Mouse (Mus musculus) urinary bladder, adult 2 months (tissue): Measurements from ENCODE around the gene Ccdc91. TPM values are rescaled to one million over a fixed set of nuclear protein-coding genes. Genes with fewer than 3 reads are reported as not detected.

Experiments used
- DNase-seq: peaks from one replicate; pipeline ENCODE4 v3.0.0; 2022; ENCODE audit warnings: low spot score
- polyA plus RNA-seq: library from polyadenylated mRNA; depleted of rRNA; stranded (reverse); fragments of >200 nt; gene quantifications from 2 replicates; pipeline ENCODE4 v1.2.3, GENCODE M21; 2012

Gene Ccdc91
- polyA plus RNA-seq, 1 experiment, result 33.9 TPM

DNA sequence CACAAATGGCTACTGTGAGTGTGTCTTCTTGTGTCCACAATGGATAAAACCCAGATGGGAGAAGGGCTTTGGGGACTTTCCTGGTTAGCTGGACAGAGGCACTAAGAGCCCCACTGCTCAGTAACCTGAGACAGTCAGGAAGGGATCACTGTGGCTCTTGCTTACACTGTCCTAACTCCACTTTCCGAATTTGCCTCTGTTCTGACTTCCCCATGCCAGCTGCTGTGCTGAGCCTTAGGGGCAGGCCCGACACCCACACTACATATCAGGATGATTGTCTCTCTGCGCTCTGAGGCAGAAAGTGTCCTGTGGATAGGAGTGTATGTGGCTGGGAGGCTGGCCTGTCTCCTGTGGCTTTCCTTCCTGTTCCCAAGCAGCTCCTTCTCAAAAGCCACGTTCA, 97.5 kb downstream of the Ccdc91 start:
- no peak for DNase-seq

GRCm38 (mm10) chr6:147574454-147575182, 99.0 kb downstream of the Ccdc91 start:
- DNase-seq, result no peak

GRCm38 (mm10) chr6:147575183-147575784, 99.7 kb downstream of the Ccdc91 start:
- no peak for DNase-seq

DNA sequence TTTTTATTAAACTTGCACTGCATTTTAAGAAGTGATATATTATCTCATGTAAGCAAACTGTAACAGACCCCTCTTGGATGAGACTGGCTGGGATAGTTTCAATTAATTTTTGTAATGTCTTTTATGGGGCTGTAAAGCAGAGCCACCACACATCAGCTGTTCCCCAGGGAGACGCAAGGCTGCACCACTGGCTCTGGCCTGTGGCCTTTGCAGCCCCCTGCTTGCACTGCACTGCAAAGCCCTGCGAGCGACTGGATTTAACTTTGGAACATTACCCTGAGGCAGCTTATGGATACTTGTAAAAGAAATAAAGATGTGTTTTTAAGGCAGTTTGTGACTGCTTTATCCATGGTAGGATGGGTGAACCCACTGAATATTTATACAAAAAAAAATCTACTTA, 112.0 kb downstream of the Ccdc91 start:
- DNase-seq, result no peak

DNA sequence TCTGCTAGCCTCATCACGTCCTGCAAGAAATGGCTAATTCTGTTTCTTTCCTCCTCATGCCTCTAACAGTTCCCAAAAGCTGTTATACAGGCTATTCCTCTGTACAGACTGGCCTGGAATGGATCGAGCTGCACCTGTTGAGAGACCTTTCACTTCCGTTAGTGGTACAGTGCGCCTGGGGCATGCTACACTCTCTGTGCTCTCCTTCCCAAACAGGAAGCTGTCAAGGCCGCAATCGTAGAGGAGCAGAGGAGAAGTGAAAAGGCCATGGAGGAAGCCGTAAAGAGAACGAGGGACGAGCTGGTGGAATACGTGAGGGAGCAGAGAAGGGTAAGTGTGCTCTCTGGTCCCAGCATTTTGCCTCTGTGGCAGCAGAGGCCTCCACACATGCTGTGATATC, 131.0 kb downstream of the Ccdc91 start:
- no peak for DNase-seq

- no peak for DNase-seq
Measured at GRCm38 (mm10) chr6:147607613-147608012, 132.0 kb downstream of the Ccdc91 start.

DNA sequence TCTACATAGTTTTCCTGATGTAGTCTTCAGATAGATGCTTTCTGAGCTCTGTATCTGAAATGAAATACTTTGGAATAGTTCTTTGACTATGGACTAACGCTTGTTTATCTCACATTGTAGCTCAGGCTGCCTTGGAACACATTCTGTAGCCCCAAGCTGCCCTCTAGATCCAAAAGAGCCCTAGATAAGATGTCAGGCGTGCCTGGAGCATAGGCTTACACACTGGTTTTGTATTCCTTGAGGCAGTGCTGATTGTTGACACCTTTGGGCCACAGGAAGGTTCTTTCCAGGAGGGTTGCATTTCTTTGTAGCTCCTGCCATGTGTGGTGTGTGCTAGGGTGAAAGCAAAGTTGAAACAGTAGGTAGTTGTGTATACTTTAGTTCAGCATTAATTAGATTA, 139.7 kb downstream of the Ccdc91 start:
- DNase-seq, result no peak

GRCm38 (mm10) chr6:147623142-147623541, 147.5 kb downstream of the Ccdc91 start:
- DNase-seq, result no peak

DNA sequence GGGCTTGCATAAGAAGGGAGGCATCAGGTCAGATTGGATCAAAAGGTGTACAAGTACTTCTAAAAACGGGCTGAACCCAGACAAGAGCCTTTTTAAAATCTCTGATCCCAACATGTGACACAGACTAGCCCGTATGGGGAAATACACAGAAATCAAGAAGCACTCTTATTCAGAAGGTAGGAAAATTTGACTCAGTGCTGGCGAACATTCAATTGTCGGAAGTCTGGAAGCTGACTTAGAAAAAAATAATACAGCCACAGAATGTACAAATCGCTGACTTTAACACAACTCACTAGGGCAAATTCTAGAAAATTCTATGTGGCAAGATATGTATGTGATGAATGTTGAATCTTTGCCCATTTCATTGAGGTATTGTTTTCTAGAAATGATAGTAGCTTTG, 160.8 kb downstream of the Ccdc91 start:
- no peak for DNase-seq

- DNase-seq, result no peak
Measured at GRCm38 (mm10) chr6:147643875-147644274, 168.2 kb downstream of the Ccdc91 start.

GRCm38 (mm10) chr6:147644391-147644790, 168.8 kb downstream of the Ccdc91 start:
- DNase-seq, result no peak

DNA sequence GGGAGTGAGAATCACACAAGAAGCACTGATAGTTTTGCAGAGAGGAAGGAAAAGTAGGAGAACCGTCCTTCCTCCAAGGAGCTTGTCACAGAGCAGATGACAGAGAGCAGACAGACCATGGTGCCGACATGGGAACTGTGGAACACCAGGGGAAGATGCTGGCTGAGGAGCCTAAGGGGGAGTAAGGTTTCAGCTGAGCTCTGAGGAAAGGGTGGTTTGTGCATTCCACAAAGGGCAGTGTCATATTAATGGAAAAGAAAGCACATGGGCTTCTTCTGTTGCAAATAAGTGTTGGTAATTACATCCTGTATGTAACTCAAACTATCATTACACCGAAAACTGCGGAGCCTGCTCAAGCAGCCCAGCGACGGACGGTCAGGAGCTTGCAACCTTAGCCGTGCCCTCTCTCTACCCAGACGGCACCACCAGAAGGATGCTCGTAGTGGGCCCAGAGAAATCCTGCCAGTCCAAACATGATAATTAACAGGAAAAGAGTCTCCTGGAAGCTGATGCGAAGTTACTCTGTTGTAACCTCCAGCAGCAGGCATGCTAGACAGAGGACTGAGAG, 170.9 kb downstream of the Ccdc91 start:
- DNase-seq, result no peak

- no peak for DNase-seq
Measured at GRCm38 (mm10) chr6:147658025-147658424, 182.4 kb downstream of the Ccdc91 start.

- DNase-seq, result no peak
Measured at GRCm38 (mm10) chr6:147660718-147661117, 185.1 kb downstream of the Ccdc91 start.

DNA sequence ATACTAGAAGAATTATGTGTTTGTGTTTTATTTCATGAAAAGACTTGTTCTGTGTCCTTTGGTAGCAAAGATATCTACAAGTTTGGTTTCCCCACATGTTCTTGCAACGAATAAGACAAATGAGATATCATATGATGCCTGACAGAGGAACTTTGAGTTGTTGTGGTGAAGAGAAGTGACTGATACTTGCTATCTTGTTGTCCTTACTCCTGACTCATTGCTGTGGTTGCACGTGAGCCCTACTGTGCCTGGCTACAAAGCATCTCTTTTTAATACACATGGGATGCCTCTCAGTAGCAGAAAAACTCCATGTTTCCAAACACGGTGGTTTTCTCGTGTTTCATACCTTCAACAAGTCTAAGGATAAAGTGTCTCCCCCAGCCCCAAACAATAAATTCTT, 186.2 kb downstream of the Ccdc91 start:
- DNase-seq, result no peak

DNA sequence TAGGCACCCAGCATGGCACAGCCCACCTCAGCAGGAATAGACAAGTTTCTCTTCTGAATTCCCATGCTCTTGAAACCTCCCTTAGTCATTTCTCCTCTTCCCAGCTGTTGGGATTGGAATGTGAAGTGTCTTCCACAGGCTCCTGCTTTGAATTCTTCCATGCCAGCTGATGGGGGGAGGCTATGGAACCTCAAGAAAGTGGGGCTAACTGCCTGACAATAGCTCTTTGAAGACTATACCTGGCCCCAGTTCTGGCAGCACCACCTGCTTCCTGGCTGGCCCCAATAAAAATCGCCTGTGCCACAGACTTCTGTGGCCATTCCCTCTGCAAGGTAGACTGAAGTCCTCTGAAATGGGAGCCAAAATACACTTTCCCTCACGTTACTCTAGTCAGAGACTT, 187.0 kb downstream of the Ccdc91 start:
- no peak for DNase-seq

- no peak for DNase-seq
Measured at GRCm38 (mm10) chr6:147664339-147664738, 188.7 kb downstream of the Ccdc91 start.

GRCm38 (mm10) chr6:147671366-147671765, 195.7 kb downstream of the Ccdc91 start:
- DNase-seq, result no peak

- DNase-seq, result no peak
Measured at GRCm38 (mm10) chr6:147672481-147672880, 196.9 kb downstream of the Ccdc91 start.

DNA sequence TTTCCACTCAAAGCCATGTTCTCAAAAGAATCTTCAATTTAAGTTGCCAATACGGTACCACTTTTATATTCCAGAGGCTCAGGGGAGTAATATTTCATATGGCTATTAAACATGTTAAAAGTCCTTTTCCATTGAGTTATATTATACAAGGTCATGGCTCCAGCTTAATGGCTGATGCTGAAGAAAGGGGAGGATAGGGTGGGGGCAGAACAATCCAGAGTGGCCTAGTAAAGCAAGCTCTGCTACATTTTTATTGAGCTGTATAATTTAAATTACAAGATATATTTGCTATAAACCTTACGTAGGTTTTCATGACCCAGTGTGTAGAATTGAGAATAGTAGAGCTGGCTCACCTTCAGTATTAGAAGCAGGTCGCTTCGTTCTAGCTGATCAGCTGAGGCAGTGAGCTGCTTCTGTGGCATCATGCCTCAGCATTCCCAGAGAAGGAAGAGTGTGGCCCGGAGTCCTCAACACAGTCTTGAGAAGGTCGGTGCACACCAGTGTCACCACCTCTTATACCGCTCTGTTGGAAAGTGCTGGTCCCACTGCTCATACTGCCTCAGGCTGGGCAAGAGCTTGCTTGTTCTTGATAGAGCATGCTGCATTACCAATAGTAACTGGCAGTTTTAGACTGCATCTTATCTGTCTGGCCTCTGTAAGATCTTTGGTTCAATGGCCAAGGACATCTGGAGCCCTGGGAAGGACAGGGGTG, 199.6 kb downstream of the Ccdc91 start:
- no peak for DNase-seq

- no peak for DNase-seq
Measured at GRCm38 (mm10) chr6:147676214-147676613, 200.6 kb downstream of the Ccdc91 start.
